Mouse (Mus musculus) activated CD4-positive, CD25-positive, alpha-beta regulatory T cell, adult 4 months (primary cell): ENCODE results near the gene Itsn1. TPM values are rescaled to one million over a fixed set of nuclear protein-coding genes. Genes with fewer than 3 reads are reported as not detected.

Experiments
- ATAC-seq: one replicate; pipeline ENCODE4 v1.8.0; 2017
- polyA plus RNA-seq, 2 experiments: library from polyadenylated mRNA; unstranded; fragments of 100-300 nt; shearing (Covaris generic); gene quantifications; one replicate each; pipeline ENCODE4 v1.2.1; 2017

Gene Itsn1
- polyA plus RNA-seq, 2 experiments from 2014 or later: 3.2 to 5.6 TPM

DNA sequence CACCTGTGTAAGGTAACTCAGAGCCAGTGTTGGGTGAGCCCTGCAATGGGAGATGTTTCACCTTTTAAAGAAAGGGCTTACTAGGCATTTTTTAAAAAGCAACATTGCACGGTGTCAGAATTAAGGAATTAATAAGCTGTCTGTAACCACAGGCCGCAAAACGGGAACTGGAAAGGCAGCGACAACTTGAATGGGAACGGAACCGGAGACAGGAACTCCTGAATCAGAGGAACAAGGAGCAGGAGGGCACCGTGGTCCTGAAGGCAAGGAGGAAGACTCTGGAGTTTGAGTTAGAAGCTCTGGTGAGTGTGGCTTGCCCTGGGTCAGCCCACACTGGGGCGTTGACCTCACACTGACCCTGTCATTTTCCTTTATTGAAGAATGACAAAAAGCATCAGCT lies 91.2 kb downstream of the Itsn1 start:
- ATAC-seq: no peak

- ATAC-seq: no peak
These were observed 93.2 kb downstream of the Itsn1 start for GRCm38 (mm10) chr16:91822325-91822724.

DNA sequence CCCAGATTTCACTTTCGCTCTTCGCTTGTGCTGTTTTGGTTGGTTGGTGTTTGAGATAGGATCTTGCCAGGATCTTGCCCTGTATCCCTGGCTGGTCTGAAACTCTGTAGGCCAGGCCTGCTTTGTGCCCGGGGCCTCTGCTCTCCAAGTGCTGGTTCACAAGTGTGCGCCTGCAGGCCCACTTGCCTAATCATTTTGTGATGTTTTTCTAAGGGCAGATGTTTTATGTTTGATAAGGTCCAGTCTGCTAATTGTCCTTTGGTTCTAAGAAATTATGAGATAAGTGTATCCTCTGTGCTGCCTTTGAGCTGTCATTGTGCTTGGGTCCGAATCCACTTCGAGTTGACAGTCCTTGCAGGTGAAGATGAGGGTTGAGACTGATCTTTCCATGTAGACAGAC lies 93.7 kb downstream of the Itsn1 start:
- no peak for ATAC-seq

GRCm38 (mm10) chr16:91825774-91826325 lies 96.8 kb downstream of the Itsn1 start:
- ATAC-seq: peak; percentile 97

GRCm38 (mm10) chr16:91826893-91827292 lies 97.8 kb downstream of the Itsn1 start:
- ATAC-seq: no peak

DNA sequence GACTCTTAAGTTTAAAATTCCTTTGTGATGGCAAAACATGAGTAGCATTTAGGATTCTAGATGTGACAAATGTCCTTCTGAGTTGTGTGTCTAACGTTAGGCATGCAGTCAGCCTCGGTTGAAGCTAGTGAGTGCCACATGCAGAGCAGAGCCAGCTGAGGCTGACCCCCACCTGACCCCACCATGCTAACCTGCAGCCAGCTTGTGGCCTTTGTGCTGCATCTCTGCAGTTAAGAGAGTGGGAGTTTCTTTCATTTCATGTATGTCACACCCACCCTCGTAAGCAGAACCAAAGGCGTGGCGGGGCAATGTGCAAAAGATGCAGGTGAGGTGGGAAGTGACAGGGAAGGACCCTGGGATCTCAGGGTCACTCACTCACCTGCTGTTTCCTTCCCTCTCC lies 98.4 kb downstream of the Itsn1 start:
- no peak for ATAC-seq

DNA sequence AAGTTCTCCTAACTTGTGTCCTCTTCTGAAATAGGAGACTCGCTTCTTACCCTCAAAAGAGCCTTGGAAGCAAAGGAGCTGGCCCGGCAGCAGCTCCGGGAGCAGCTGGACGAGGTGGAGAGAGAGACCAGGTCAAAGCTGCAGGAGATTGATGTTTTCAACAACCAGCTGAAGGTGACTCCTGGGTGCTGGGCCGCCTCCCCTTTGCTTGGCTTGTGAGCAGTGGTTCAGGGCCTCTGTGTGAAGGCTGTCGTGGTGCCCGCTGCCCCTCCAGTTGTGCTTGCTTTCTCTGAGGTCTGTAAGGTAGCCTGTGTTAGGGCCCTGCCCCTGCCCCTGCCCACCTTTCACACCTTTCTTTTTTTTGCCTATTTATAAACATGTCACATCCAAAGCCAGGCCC lies 99.1 kb downstream of the Itsn1 start:
- ATAC-seq: no peak

- no peak for ATAC-seq
These were observed 99.5 kb downstream of the Itsn1 start for GRCm38 (mm10) chr16:91828603-91829002.

- ATAC-seq: no peak
These were observed 100.0 kb downstream of the Itsn1 start for GRCm38 (mm10) chr16:91829121-91829520.

GRCm38 (mm10) chr16:91830260-91830659 lies 101.2 kb downstream of the Itsn1 start:
- no peak for ATAC-seq

DNA sequence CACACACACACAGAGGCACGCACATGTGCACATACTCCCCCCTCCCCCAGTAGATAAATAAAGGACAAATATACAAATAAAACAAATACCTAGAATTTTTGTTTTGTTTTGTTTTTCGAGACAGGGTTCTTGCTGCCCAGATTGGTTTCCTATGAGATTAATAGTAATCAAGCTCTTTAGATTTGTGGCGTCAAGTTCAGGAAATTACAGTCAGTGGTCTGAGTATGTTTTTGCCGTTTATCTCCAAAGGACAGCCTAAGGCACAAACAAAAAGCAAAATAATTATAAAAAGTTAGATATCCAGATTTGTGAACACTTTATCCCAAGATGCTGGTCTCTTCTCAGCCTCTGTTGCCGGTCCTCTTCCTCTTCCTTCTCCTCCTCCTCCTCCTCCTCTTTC lies 104.0 kb downstream of the Itsn1 start:
- no peak for ATAC-seq

GRCm38 (mm10) chr16:91833558-91833957 lies 104.5 kb downstream of the Itsn1 start:
- ATAC-seq: no peak

GRCm38 (mm10) chr16:91833981-91834380 lies 104.9 kb downstream of the Itsn1 start:
- ATAC-seq: no peak

GRCm38 (mm10) chr16:91835790-91836189 lies 106.7 kb downstream of the Itsn1 start:
- no peak for ATAC-seq

- no peak for ATAC-seq
These were observed 107.8 kb downstream of the Itsn1 start for GRCm38 (mm10) chr16:91836592-91837557.

DNA sequence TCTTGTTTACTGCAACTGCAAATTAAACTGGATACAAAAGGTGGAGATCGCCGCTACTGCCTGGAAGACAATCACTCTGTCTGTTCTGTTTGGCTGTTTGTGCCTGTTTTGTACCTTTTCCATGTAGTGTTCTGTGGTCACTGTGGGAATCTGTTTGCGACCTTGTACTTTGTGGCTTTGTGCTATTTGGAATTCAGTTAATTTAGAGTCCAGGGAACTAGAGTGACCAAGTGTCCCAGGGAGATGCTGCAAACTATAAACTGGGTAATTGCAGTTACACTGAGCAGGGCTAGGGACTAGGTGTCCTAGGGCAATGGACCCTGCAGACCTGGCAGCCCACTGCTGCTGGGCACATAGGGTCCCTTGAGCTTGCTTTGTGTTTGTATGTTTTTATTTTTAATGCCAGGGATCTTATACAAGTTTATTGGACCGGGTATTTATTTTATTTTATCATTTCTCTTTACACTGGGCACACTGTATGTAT lies 108.5 kb downstream of the Itsn1 start:
- no peak for ATAC-seq

DNA sequence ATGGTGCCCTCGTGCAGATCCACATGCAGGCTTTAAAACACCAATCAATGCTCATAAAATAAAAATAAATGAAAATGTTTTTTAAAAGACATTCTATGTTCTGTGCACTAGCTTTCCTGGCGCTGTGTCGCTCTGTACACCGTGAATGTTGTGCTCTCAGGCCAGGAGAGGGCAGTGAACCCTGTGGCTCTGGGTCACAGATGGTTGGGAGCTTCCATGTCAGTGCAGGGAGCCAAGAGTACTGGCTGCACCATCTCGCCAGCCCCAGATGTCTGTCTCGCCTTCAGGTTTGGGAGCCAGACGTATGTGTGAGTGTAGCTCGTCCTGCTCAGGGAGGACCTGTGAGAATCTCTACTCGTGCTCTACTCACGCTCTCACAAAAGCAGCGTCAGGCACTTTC lies 109.7 kb downstream of the Itsn1 start:
- no peak for ATAC-seq

- ATAC-seq: no peak
These were observed 110.4 kb downstream of the Itsn1 start for GRCm38 (mm10) chr16:91839462-91839861.

- no peak for ATAC-seq
These were observed 112.0 kb downstream of the Itsn1 start for GRCm38 (mm10) chr16:91841026-91841630.

- ATAC-seq: no peak
These were observed 117.1 kb downstream of the Itsn1 start for GRCm38 (mm10) chr16:91846089-91846741.

GRCm38 (mm10) chr16:91847525-91848225 lies 118.6 kb downstream of the Itsn1 start:
- no peak for ATAC-seq

GRCm38 (mm10) chr16:91848505-91848904 lies 119.4 kb downstream of the Itsn1 start:
- no peak for ATAC-seq
